Mouse (Mus musculus) adrenal gland, postnatal 4 days (tissue): ENCODE measurements around the gene 4931440F15Rik. TPM values are rescaled to one million over a fixed set of nuclear protein-coding genes. Genes with fewer than 3 reads are reported as not detected.

Experiments used
- DNase-seq, 2 experiments: peaks; one replicate each; pipeline ENCODE4 v3.0.0; 2021 to 2022; ENCODE audit warnings: low spot score in 2 of 2, mixed read lengths in 2 of 2
- total RNA-seq, 2 experiments: library from RNA; stranded (reverse); gene quantifications; 2 replicates each; pipeline ENCODE4 v1.2.3; 2021

The 4931440F15Rik gene
- total RNA-seq, 2 experiments from 2014 or later: 0.48 to 0.85 TPM

DNA sequence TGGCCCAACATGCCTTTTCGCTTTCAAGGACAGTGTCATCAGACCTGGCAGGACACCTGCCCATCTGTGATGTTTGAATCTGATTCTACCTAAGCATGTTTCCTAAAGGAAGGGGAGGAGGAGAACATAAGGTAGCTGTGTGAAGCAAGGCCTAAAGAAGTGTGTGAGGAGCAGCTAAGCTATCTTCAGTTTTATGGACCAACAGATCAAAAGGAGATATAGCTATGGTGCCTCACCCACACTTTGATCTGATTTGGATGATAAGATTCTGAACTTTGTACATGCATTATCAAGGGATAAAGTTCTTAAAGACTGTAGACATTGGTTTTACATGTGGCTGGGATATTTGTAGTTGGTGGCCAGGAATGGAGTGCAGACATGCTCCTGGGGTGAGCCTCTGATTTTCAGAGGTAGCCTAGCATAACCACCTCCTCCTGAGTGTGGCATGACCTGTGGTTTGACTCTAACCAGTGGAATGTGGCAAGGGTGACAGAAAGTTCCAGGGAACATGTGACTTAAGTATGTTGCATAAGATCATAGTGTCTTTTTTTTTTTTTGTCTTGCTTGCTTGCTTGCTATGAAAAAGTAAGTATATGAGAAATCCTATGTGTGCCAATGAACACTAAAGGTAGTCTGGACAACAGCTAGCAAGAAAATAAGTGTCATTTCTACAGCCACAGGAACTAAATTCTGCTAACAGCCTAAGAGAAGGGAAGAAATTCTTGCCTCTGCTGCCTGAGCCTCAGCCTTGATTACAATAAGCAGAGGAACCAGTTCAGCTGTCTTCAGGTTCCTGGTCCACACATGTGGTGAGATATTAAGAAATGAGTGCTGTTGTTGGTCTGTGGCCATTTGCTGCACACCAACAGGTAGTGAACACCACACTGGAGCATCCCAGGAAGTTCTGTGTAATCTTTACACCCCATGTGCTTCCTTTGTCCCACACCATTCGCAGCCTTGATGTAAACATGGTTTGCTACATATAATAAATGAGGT lies 23.7 kb downstream of the 4931440F15Rik start:
- no peak for DNase-seq

- DNase-seq: no peak
These were observed 25.6 kb downstream of the 4931440F15Rik start for GRCm38 (mm10) chr11:29799839-29800238.

GRCm38 (mm10) chr11:29795106-29795505 lies 30.4 kb downstream of the 4931440F15Rik start:
- DNase-seq: no peak

DNA sequence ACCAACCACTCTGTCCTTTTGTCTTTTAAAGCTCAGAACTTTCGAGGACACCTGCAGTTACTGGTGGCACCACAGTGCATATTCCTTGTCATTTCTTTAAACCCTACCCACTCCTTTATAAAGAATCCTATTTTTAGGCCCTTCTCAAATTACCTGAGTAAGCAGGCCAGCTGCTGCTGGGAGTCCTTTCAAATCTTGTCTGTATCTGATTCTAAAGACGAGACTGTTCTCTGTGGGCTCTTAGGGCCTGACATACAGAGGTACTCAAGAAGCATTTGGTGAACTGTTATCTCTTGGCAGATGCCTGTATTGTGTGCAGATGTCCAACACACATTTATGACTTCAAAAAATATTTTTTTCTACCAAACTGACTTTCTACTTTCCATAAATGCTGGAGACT lies 31.0 kb downstream of the 4931440F15Rik start:
- no peak for DNase-seq

DNA sequence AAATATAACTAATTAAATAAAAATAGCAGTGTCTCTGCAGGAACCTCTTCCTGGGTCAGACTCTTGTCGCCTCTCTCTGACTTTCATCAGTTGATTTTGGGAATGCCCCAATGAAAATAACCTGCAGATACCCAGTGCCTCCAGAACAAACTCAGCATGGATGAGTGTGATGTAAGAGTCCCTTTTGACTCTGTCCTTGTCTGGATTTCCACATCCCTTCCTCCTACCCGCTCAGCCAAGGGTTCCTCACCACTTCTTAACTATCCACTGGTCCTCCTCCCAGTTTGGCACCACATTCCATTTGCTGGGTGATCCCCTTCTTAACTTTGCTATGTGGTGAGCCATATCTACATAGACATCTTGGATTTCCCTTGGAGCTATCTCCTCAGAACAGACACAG lies 34.7 kb downstream of the 4931440F15Rik start:
- no peak for DNase-seq

- DNase-seq: no peak
These were observed 36.4 kb downstream of the 4931440F15Rik start for GRCm38 (mm10) chr11:29788921-29789638.

DNA sequence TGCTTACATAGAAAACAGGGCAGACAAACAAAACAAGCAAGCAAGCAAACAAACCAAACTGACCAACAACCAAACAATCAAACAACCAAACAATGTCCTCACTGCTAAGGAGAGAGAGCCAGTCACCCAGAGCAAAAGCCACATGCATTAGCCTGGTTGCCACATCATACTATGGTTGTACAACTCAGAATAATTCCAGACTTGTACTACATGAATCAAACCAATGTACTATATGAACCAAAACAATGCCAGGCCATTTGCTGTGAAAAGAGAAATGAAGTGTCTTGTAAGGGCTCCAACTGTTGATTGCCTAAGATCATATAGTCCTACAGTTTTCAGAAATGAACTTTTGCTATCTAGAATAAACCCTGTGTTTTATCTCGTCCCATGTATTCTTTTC lies 37.0 kb downstream of the 4931440F15Rik start:
- DNase-seq: no peak

GRCm38 (mm10) chr11:29787473-29787872 lies 38.0 kb downstream of the 4931440F15Rik start:
- DNase-seq: no peak

GRCm38 (mm10) chr11:29786583-29787219 lies 38.8 kb downstream of the 4931440F15Rik start:
- no peak for DNase-seq

GRCm38 (mm10) chr11:29779409-29780026 lies 46.0 kb downstream of the 4931440F15Rik start:
- DNase-seq: no peak

GRCm38 (mm10) chr11:29778936-29779335 lies 46.5 kb downstream of the 4931440F15Rik start:
- no peak for DNase-seq

GRCm38 (mm10) chr11:29777964-29778363 lies 47.5 kb downstream of the 4931440F15Rik start:
- no peak for DNase-seq

DNA sequence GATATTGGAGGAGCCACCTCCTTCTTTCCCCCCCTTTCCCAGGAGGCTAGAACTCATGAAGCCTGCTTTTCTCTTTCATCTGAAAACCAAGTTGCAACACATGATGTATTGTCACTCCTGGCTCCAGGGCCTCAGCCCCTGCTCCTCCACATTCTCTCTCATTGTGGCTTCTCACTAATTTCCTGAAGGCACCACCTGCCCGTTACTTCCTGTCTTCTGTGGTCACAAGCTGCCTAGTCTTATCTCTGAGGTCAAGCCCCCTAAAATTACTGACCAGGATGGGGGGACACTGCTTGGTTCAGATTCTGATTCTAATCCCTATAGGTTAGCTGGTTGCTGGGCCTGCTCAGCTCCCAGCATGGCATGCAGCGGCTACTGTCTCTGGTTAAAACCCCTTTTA lies 50.7 kb downstream of the 4931440F15Rik start:
- no peak for DNase-seq

GRCm38 (mm10) chr11:29774296-29774695 lies 51.2 kb downstream of the 4931440F15Rik start:
- no peak for DNase-seq

Other genes with a start within 250 kb of the 4931440F15Rik start
- 100 to 1,000 TPM; 293 to 303 TPM for gene Rtn4, start 132.7 kb downstream of the 4931440F15Rik start, total RNA-seq
- 1 to 10 TPM; 5.6 to 5.8 TPM for gene Eml6, start 200.4 kb upstream of the 4931440F15Rik start, total RNA-seq